Comparison of ENCODE assay signal across 9 mouse cellular contexts in the genomic region with DNA sequence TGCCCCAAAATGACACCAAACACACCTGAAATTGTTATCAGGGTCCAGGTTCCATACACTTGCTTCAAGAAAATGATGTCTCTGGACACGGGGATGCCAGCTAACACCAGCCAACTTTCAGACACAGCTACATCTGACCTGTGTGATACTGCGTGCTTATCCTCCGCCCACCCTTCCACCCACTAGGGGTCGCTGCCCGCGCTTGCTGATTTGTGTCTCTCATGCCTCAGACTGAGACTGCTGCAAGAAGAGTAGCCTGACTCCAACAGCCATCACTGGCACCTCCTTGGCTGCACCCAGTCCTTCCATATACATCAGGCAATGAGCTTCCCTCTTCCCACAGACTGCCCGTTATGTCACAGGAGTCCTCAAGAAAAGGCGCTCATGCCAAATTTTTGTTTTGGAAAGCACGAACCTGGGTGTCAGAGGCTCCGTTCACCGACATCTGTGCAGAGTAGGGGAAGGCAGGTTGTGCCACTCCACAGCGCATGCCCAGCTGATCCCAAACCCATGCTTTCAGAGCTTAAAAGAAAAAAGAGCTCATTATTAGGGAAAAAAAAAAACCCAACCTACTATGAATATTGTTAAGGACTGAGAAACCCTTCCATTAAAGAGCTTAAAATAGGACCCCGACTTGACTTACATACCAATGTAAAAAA. TPM values are rescaled to one million over a fixed set of nuclear protein-coding genes. Genes with fewer than 3 reads are reported as not detected.
DNase-seq lines count a peak whose midpoint lies in the region; ATAC-seq lines count a peak whose summit lies in the region.
"Had no signal": no experiment of that assay in that cellular context is flagged by ENCODE, and none has a peak within 500 bp of the region (broad histone marks: within the 10 kb centered on the region; RNA-seq: fewer than 3 reads in every experiment).

No protein-coding gene starts in this region.

- H3K9ac ChIP-seq in embryonic facial prominence, embryonic 15.5 days = no peak overlapping the region
- H3K9ac ChIP-seq in hindbrain, embryonic 12.5 days = no peak overlapping the region
- H3K9ac ChIP-seq: liver, embryonic 15.5 days had no signal

- H3K9me3 ChIP-seq in embryonic facial prominence, embryonic 15.5 days (replicated peaks) = no peaks in the 10 kb centered on the region
- H3K9me3 ChIP-seq in hindbrain, embryonic 12.5 days (replicated peaks) = no peaks in the 10 kb centered on the region
- H3K9me3 ChIP-seq: liver, embryonic 15.5 days had no signal

- 0 out of 2 replicates have a peak, but pooled peaks have one; percentile 29 for ATAC-seq in embryonic facial prominence, embryonic 15.5 days (ENCODE audit: insufficient number of reproducible peaks, low FRiP score, low TSS enrichment, low read depth)
- peak; percentile 72 for ATAC-seq in hindbrain, embryonic 12.5 days (ENCODE audit: low FRiP score)
- ATAC-seq in megakaryocyte progenitor cell, adult 5-6 weeks (replicated peaks; ENCODE audit: poor library complexity) = peak; percentile 72

- DNase-seq in gastrocnemius, adult 18-20 months (ENCODE audit: low spot score) = peak; percentile 20
- DNase-seq in gastrocnemius, postnatal 25 days = no peak
- DNase-seq in brain, adult 2 months (ENCODE audit: low read depth, low spot score) = peak; percentile 90
- peak; percentile 77 to 79 for DNase-seq in layer of hippocampus, postnatal 36 days
- DNase-seq in right cerebral cortex, postnatal 25 days = peak; percentile 72

- no peaks in the 10 kb centered on the region for H3K27me3 ChIP-seq in embryonic facial prominence, embryonic 15.5 days
- H3K27me3 ChIP-seq in hindbrain, embryonic 12.5 days = no peaks in the 10 kb centered on the region
- H3K27me3 ChIP-seq: liver, embryonic 15.5 days had no signal

- no peaks in the 10 kb centered on the region for H3K4me1 ChIP-seq in embryonic facial prominence, embryonic 15.5 days
- H3K4me1 ChIP-seq in hindbrain, embryonic 12.5 days = no peaks in the 10 kb centered on the region

- H3K27ac ChIP-seq in embryonic facial prominence, embryonic 15.5 days (replicated peaks) = no peak overlapping the region
- no peak overlapping the region for H3K27ac ChIP-seq in hindbrain, embryonic 12.5 days
- H3K27ac ChIP-seq: liver, embryonic 15.5 days had no signal

- no peak overlapping the region for H3K4me2 ChIP-seq in embryonic facial prominence, embryonic 15.5 days (replicated peaks)
- H3K4me2 ChIP-seq in hindbrain, embryonic 12.5 days (replicated peaks) = no peak overlapping the region
- H3K4me2 ChIP-seq: liver, embryonic 15.5 days had no signal

- H3K36me3 ChIP-seq in embryonic facial prominence, embryonic 15.5 days = no peaks in the 10 kb centered on the region
- no peaks in the 10 kb centered on the region for H3K36me3 ChIP-seq in hindbrain, embryonic 12.5 days
- H3K36me3 ChIP-seq: liver, embryonic 15.5 days had no signal

- no peak overlapping the region for H3K4me3 ChIP-seq in embryonic facial prominence, embryonic 15.5 days (replicated peaks)
- H3K4me3 ChIP-seq in hindbrain, embryonic 12.5 days = no peak overlapping the region
- H3K4me3 ChIP-seq: liver, embryonic 15.5 days had no signal

- 42% methylated on average over 13 of the region's 13 CpGs for WGBS in embryonic facial prominence, embryonic 15.5 days
- WGBS in hindbrain, embryonic 12.5 days = 42% methylated on average over 13 of the region's 13 CpGs

RNA-seq across cellular contexts. Expression of a gene that starts 43.2 kb away (rescaled TPM):
- total RNA-seq in gastrocnemius, adult 18-20 months (2021) = under 1 TPM; 0.62 to 1.00 TPM
- under 1 TPM; 0.27 to 0.64 TPM for total RNA-seq in gastrocnemius, postnatal 25 days (2021)
- polyA plus RNA-seq in embryonic facial prominence, embryonic 15.5 days (2015; fragmentation: Nextera tagmentation; extraction: Ambion mirVana) = 0.77 and 0.88 TPM in 2 replicates
- 16.4 and 18.2 TPM in 2 replicates for polyA plus RNA-seq in hindbrain, embryonic 12.5 days (2016; fragmentation: Nextera tagmentation; extraction: Ambion mirVana)
- total RNA-seq in layer of hippocampus, postnatal 36 days (2021) = 100 to 1,000 TPM; 192 to 209 TPM
- total RNA-seq in megakaryocyte progenitor cell, adult 5-6 weeks (2015) = not detected in 2 replicates
- total RNA-seq in megakaryocyte progenitor cell, adult 5-6 weeks (2017) = not detected in 2 replicates

Comparison
In these comparisons a context has a peak if more than half of its experiments do, and no peak if none do; other contexts are left out.
1. RNA of a gene that starts 43.2 kb away (total RNA-seq): 192 to 209 TPM in layer of hippocampus, postnatal 36 days; 0.62 to 1.00 TPM in gastrocnemius, adult 18-20 months, 0.27 to 0.64 TPM in gastrocnemius, postnatal 25 days and not detected in megakaryocyte progenitor cell, adult 5-6 weeks; every median in the first group is over 10 times any median in the second.
2. Peak in every context shown above with its lines, with median percentiles within 50 percentile points of each other: ATAC-seq.